Mouse (Mus musculus) megakaryocyte-erythroid progenitor cell, adult 5-6 weeks (primary cell): ENCODE results near the gene Tgm2. TPM values are rescaled to one million over a fixed set of nuclear protein-coding genes. Genes with fewer than 3 reads are reported as not detected.

ENCODE experiments used
- ATAC-seq: replicated peaks from 2 replicates; pipeline ENCODE4 v1.8.0; 2016; ENCODE audit warnings: mild to moderate bottlenecking, inconsistent platforms; ENCODE audit not compliant: severe bottlenecking, poor library complexity, low FRiP score, low TSS enrichment
- total RNA-seq, 2 experiments: library from RNA; stranded (forward) in 1 of 2; stranded (reverse) in 1 of 2; fragments of 200-1000, 215-1000 nt in 1 of 2; fragments of >200 nt in 1 of 2; fragmentation: Nextera tagmentation in 1 of 2; gene quantifications; 2 replicates each; pipeline ENCODE4 v1.2.3; 2014 to 2017

Gene Tgm2
- total RNA-seq (2014; fragmentation: Nextera tagmentation) (10.2 and 19.6 TPM in 2 replicates), total RNA-seq (2017) (7.1 and 8.0 TPM in 2 replicates)

GRCm38 (mm10) chr2:158146223-158146622 lies at the start of gene Tgm2:
Gene Tgm2 (minus strand): TSS chr2:158146436.
- peak; percentile 33 for ATAC-seq

DNA sequence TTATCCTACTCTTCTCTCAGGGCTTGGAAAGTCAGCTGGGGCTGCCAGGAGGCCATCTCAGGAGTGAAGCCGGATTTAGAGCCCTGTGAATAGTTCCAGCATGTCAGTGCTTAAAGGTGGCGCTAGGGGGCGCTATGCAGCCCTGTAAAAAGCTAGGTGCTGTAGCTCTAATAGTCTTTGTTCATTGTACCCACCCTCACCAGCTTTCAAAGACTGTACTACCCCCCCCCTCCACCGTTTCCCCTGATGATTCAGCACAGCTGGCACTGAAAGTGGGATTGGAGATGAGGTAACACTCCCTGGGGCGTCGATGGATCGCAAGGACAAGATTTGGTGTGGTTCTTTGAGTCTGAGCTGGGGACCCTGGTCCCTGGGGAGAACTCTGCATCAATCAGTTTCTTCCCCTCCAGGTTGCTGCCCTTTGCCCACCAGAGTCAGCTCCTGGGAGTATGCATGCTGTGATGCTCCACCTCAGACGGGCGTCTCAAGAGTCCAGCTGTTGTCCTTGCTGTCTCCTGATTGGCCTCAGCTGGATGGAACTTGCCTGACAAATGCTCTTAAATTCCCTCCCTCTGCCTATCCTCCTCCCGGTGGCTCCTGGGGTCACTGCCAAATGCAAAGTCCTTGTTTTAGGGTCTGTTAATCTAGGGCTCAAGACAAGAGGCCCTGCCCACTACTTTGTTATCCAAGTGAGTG lies 48.9 kb upstream of the Tgm2 start:
- ATAC-seq = peak; percentile 53

- no peak for ATAC-seq
Measured at GRCm38 (mm10) chr2:158193611-158194336, 47.5 kb upstream of the Tgm2 start.

- ATAC-seq = peak; percentile 38
Measured at GRCm38 (mm10) chr2:158191098-158191497, 44.9 kb upstream of the Tgm2 start.

DNA sequence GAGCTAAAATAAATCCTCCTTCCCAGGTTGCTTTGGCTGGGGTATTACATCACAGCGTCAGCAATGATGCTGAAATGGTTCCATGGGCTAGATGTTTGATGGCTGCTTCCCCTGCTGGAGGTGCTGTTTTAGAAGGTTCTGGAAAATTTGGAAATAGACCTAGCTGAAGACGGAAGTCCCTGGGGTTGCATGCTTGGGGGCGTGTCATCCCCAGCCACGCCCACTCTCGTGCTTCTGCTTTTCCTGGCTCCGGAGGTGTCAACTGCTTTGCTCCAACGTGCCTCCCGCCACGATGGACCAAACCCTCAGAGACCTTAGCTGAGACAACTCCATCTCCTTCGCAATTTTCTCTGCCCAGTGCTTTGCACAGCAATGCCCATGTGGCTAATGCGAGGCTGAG lies 43.2 kb upstream of the Tgm2 start:
- ATAC-seq = no peak

DNA sequence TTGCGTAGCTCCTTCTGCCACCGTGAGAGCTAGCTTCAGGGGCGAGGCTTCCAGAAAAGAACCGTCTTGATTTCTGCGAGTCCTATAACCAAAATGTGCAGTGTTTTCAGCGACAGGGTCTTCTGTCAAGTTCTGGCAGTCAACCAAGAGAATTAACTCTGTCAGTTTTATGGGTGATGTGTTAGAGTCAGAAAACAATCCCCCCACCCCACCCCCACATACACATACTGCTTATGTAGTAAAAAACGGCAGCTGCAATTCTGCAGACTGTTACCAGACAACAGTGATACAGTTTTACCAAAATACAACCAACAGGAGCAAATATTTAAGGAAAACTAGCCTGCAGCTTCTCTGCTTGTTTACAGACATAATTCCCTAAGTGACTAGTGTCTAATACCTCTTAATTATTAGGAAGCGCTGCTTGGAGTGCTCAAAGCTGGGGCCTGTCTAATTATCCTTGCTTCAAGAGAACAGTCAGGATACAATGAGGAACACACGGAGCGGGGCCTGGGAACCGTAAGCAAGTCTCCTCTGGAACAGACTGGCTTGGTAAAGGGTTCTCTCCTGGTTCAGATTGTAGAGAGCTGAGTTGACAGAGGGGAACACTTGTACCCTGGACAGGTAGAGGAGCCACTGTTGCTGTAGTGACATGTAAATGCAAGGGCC lies 40.1 kb upstream of the Tgm2 start:
- ATAC-seq = no peak

- ATAC-seq = no peak
Measured at GRCm38 (mm10) chr2:158183266-158183665, 37.0 kb upstream of the Tgm2 start.

- no peak for ATAC-seq
Measured at GRCm38 (mm10) chr2:158181932-158182331, 35.7 kb upstream of the Tgm2 start.

DNA sequence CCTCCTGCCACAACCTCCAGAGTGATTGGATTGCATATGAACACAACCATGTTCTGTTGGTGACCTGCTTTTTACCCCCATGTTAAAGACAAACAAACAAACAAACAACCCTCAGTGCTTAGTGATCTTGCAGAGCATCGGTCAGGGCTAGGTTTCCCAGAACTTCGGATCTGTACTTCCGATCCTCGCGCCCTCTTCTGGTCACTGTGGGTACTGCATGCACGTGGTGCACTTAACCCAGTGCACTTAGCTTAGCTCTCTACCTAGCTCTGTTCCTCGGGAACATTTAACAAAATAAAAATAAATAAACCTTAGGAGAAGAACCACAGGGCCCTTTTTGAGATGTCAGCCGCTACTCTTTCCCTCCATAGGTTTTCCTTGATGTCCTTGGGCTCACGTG lies 34.6 kb upstream of the Tgm2 start:
- ATAC-seq = peak; percentile 44; the same call in 1 of the 2 replicates

GRCm38 (mm10) chr2:158179370-158180111 lies 33.3 kb upstream of the Tgm2 start:
- ATAC-seq = no peak

GRCm38 (mm10) chr2:158178696-158179369 lies 32.6 kb upstream of the Tgm2 start:
- peak; percentile 77 for ATAC-seq

DNA sequence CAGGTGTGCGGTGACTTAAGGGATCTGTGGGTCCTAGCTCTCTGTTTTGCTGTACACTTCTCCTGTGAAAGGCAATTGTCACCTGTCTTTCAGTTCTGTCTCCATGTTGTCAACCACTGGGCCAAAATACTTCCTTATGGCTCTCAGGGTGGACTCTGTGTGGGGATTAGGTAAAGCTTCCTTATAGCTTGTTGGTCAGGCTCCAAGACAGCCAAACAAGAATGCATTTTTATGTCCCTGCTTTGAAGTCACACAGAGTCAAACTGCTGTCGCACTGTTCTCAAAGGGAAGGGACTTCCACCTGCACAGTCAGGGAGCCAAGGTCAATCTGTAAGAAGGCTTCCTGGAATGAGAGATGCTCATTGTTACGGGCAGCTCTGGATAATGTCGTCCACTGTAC lies 31.9 kb upstream of the Tgm2 start:
- no peak for ATAC-seq

- no peak for ATAC-seq
Measured at GRCm38 (mm10) chr2:158177574-158177973, 31.3 kb upstream of the Tgm2 start.

DNA sequence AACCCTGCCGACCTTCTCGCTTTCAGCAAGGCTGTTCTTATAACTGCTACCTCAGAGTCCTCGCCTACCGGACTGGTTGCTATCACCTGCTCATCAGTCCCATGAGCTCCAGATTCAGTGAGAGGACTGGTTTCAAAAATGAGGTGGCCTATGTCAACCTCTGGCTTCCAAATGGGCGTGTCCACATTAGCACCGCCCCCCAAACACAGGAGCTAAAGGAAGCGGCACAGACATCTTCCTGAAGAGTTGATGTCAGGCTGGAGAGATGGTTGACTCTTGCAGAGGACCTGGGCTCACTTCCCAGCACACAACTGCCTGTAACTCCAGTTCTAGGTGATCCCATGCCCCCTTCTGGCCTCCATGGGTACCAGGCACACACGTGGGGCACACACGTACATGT lies 30.5 kb upstream of the Tgm2 start:
- no peak for ATAC-seq

DNA sequence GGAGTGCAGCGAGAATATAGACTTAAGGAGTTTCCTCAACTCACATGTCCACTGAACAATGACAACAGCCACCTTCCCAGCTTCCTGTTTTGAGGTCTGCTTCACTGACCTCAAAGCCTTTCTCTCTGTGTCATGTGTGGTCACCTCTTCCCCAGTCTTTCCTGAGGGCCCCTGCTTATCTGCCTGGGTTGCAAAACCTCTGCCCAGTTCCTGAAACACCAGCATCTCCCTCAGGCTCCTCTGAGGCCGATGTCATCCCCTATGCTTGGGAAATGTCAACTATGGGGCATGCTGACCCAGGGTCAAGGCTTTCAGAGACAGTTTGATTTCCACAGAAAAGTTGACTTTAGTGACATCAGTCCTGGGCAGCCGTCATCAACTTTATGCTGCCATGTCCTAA lies 29.2 kb upstream of the Tgm2 start:
- peak; percentile 36 for ATAC-seq

- ATAC-seq = peak; percentile 12; the same call in 1 of the 2 replicates
Measured at GRCm38 (mm10) chr2:158174958-158175357, 28.7 kb upstream of the Tgm2 start.

DNA sequence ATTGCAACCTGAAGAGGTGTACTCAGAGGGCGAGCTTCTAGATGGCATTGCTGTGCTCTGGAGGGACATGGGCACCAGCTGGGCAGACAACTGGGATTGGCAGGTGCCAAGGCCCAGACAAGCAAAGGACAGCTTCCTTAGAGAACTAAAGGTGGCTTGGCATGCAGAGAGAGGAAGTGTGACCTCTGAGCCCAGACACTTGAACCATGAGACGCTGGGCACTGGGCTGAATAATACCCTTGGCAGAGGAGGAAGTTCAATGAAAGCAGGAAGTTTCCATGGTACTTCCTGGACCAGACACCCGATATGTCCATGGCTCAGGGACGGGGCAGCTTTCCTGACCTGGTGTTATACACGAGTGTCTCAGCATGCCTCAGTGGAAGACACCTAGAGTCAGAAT lies 28.2 kb upstream of the Tgm2 start:
- ATAC-seq = no peak

GRCm38 (mm10) chr2:158170394-158170793 lies 24.2 kb upstream of the Tgm2 start:
- ATAC-seq = no peak

GRCm38 (mm10) chr2:158169771-158170170 lies 23.5 kb upstream of the Tgm2 start:
- ATAC-seq = no peak
